Mouse (Mus musculus) spleen, embryonic (tissue): Measurements from ENCODE around the gene Actr6.
"Not testable (repeated sequence)": the region's sequence is repeated elsewhere in the genome, so short reads cannot be mapped to it uniquely, and the experiment has no call there.

Experiments
- CTCF ChIA-PET: fragments of 350-600 bp; sonication (Branson Sonifier 250); formaldehyde crosslinking; loops from one replicate; lab custom pipeline; 2022; lab: Charles Lee

The Actr6 gene

DNA sequence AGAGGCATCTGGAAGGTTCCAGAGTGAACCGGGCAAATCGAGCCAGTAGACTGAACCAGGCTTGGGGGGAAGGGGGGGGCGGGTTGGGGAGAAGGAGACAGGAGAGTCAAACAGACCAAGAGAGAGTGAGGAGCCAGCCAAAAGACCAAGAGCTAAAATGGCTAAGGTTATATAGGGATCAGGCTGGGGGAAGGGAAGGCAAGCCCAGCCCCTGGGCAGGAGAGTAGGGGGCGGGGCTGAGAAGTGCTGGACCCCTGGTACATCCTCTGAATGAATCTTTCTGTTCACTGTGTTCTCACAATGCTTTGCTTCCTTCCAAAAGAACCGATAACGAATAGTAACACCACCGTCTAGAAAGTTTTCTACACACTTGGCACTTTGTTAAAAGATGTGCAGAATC, 7.6 kb upstream of the Actr6 start:
- CTCF ChIA-PET: no interaction called here

DNA sequence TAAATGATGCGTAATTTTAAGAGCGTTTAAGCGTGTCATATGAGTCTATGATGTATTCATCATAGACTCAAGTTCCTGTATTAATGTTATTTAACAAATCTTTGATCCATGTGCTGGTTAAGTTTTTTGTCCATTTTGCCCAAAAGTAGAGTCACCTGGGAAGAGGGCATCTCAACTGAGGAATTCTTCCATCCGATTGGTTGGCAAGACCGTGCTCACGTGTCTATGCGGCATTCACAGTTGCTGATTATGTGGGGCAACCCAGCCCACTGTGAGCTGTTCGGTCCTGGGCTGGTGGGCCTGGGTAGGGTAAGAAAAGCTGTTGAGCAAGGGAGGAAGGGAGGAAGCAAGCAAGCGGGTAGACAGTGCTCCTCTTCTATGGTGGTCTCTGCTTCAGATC, 6.3 kb upstream of the Actr6 start:
- CTCF ChIA-PET: no interaction called here

- CTCF ChIA-PET: no interaction called here
These were observed 5.8 kb upstream of the Actr6 start for GRCm38 (mm10) chr10:89737887-89738286.

DNA sequence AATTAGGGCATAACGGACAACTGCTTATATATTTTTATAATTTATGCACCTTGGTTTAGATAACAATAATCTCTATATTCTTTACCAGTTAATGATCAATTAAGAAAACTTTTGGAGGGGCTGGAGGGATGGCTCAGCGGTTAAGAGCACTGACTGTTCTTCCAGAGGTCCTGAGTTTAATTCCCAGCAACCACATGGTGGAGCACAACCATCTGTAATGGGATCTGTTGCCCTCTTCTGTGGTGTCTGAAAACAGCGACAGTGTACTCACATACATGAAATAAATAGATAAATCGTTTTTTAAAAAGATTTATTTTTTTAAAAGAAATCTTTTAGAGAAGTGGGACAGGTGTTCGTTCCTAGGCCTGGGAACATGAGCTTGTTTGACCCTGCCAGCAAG, 5.0 kb upstream of the Actr6 start:
- CTCF ChIA-PET: no interaction called here

GRCm38 (mm10) chr10:89731341-89731740, 754 bp downstream of the Actr6 start:
- CTCF ChIA-PET: interaction anchor here (0.9 kb wide), 1 partner anchor 12 kb away, joined by 4 read pairs; no protein-coding TSS in a partner anchor

DNA sequence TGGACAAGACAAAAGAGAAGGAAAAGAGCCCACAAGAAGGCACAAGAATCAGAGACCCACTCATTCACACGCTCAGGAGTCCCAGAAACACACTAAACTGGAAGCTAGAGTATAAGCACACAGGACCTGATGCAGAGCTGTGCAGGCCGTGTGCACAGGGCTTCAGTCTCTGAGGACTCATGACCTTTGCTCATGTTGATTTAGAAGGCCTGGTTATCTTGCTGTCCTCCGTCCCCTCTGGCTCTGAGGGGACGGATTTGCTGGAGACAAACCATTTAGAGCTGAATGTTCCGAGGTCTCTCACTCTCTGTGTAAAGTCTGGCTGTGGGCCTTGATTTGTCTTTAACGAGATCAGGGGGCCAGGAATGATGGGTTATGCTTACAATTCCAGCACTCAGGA, 1.7 kb downstream of the Actr6 start:
- CTCF ChIA-PET: no interaction called here

DNA sequence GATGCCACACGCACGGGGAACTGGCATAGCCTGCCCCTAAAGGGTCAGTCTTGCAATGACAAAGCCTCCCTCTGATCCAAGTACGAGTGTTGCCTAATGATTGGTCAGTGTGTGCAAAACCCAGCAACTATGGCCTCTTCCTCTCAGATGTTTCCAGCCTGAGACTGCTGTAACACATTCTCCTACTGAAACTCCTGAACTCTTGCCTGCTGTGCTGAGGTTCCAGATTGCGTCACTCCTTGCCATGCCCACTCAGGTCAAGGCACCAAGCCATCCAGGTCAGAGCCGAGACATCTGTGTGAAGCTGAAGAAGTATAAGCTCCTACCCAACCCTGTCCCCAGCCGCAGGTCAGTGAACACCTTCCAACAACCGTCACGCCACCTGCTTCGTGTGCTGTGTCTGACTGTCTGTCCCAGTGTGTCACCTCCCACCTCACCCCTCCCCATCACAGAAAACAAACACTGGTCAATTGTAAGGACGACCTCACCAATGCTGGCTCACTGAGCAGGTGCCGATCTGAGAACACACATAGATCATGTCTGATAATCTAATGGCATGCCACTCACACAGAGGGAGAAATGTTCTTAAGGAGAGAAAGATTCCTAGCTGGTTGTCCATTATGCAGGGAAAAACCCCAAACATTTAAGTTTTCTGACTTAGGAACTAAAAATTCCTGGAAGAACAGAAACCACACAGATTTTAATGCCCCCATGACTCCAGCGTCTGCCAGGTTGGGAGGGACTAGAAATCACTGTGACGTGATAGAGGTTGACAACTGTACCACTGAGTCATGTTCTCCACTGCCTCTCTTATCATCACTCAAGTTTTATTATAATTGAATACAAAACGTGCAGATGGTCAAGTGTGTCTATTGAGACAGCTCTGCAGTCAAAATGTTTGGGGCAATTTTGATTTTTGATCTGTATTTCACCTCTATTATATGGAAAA, 9.6 kb downstream of the Actr6 start:
- CTCF ChIA-PET: no interaction called here

GRCm38 (mm10) chr10:89720796-89721195, 11.3 kb downstream of the Actr6 start:
- CTCF ChIA-PET: interaction anchor here (0.6 to 0.7 kb wide), 2 partner anchors 14 to 1249 kb away, joined by 3 read pairs; no protein-coding TSS in a partner anchor

GRCm38 (mm10) chr10:89720252-89720651, 11.8 kb downstream of the Actr6 start:
- CTCF ChIA-PET: interaction anchor here (0.6 kb wide), 1 partner anchor 13 kb away, joined by 3 read pairs; no protein-coding TSS in a partner anchor

DNA sequence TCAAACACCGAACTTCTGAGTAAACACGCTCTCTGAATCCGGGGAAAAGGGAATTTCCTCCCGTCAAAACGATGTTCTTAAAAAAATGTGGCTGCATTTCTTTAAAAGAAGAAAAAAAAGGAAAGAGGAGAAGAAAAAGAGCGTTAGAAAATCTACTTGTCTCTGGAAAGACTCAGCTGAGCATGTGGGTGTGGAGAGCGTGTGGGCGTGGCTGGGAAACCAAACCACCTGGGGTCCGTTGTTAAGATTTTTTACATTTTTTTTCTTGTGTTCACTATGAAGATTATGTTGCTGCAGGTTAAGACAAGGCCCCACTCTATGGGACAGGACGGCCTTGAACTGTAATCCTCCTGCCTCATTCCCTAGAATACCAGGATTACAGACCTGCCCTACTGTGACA, 17.2 kb downstream of the Actr6 start:
- CTCF ChIA-PET: no interaction called here

DNA sequence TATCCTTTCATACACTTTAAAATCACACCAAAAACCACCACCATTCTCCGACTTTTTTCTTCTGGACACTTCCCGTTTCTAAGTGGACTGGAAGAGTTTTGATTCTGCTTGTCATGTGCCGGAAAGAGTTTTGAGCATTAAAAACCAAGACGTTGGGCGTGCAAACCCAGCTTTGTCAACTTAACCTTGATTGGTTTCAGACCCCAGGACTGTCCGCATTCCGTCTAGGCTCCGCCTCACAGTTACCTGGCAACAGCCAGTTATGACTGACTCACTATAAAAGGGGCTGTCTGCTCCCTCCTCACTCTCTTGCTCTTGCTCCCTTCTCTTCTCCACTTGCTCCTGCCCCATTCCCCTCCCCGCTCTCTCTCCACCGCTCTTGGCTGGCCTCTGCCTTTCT, 23.4 kb downstream of the Actr6 start:
- CTCF ChIA-PET: interaction anchor here (0.6 to 0.7 kb wide), 2 partner anchors 9 to 877 kb away, joined by 3 read pairs; no protein-coding TSS in a partner anchor

- CTCF ChIA-PET: no interaction called here
These were observed 24.7 kb downstream of the Actr6 start for GRCm38 (mm10) chr10:89707397-89707796.

GRCm38 (mm10) chr10:89703042-89703441, 29.1 kb downstream of the Actr6 start:
- CTCF ChIA-PET: no interaction called here

GRCm38 (mm10) chr10:89697956-89698355, 34.1 kb downstream of the Actr6 start:
- CTCF ChIA-PET: no interaction called here

DNA sequence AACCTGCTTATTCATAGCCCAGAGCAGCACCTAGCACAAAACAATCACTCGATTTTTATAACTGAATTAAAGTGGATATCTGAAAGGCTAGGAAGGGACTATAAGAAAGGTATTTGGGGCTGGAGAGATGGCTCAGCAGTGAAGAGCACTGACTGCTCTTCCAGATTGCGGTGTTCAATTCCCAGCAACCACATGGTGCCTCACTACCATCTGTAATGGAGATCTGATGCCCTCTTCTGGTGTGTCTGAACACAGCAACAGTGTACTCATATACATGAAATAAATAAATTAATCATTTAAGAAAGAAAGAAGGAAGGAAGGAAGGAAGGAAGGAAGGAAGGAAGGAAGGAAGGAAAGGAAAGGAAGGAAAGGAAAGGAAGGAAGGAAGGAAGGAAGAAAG, 35.8 kb downstream of the Actr6 start:
- CTCF ChIA-PET: not testable (repeated sequence)

GRCm38 (mm10) chr10:89695194-89695911, 36.7 kb downstream of the Actr6 start:
- CTCF ChIA-PET: interaction anchor here (0.6 kb wide), 1 partner anchor 1239 kb away, joined by 8 read pairs; no protein-coding TSS in a partner anchor

- CTCF ChIA-PET: no interaction called here
These were observed 42.1 kb downstream of the Actr6 start for GRCm38 (mm10) chr10:89690021-89690420.

- CTCF ChIA-PET: no interaction called here
These were observed 44.6 kb downstream of the Actr6 start for GRCm38 (mm10) chr10:89687455-89687854.

DNA sequence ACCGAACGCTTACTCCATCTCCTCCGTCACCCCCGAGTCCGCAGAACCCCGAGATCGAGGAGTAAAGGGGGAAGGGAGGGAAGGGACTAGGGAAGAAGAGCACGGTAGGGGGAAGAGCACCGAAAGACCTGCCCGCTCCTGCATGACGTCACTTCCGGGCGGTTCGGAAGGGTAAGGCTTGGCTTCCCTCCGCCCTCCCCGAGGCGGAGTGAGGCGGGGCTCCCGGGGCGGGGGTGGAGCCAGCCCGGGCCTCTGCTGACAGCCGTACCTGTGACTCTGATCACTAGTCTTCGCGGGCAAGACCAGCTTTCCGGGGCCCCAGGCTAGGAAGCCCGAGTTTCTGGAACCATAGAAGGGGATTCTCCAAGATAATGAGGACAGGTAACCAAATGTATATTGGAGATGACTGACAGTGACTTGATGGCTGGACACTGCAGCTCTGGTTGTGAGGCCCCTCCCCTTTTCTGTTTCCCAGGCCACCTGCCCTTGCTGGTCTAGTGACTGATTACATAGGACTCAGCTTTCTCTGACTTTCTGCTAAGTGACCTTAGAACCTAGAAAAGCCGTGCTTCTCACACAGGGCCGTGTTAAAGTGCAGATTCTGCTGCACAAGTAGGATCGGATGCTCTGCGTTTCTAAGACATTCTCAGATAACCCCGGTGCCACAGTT, 45.8 kb downstream of the Actr6 start, which contains the start of gene Scyl2:
Scyl2 (minus strand) TSS at position 147 of the 670 bp plus-strand sequence.
- CTCF ChIA-PET: no interaction called here

- CTCF ChIA-PET: no interaction called here
These were observed 46.5 kb downstream of the Actr6 start for GRCm38 (mm10) chr10:89685391-89686138.

- CTCF ChIA-PET: no interaction called here
These were observed 49.1 kb downstream of the Actr6 start for GRCm38 (mm10) chr10:89682961-89683360.
